Mouse (Mus musculus): ENCODE results near the gene Tex52. TPM values are rescaled to one million over a fixed set of nuclear protein-coding genes. Genes with fewer than 3 reads are reported as not detected.

Gene Tex52
- polyA plus RNA-seq (2015; fragmentation: Nextera tagmentation; extraction: Ambion mirVana), result 0.06 TPM in 1 of 2 replicates, not detected in the other

DNA sequence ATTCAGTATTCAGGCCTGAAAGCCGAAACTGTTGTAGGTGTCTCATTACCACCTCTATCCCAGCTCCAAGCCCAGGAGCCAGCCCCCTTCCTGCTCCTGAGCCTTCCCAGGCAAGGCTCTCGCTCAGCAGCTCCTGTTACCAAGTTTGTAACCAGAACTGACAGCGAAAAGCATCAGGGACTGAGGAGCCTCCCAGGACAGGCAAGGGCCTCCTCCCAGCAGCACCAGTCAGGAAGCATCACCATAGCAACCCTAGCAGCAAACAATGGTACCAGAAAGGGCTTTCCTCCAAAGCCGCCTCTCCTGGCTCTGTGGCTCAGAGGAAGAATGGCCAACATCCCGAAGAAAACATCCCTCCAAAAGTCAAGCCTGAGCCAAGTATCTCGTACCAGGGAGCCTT lies at the start of gene Tex52, which contains the start of gene Gm44596:
Gene Tex52 (plus strand): TSS at position 265 of the 400 bp plus-strand sequence.
Gene Gm44596 (plus strand): TSS at position 312 of the 400 bp plus-strand sequence.
- Histone ChIP-seq H3K9ac (no peak within 1 kb of the TSS), H3K4me2 (no peak within 1 kb of the TSS), H3K4me1 (replicated peaks) (no peaks in the 10 kb centered on the region), H3K4me3 (replicated peaks) (no peak within 1 kb of the TSS), H3K9me3 (replicated peaks) (no peaks in the 10 kb centered on the region), H3K27ac (replicated peaks) (no peak within 1 kb of the TSS), H3K36me3 (replicated peaks) (peaks cover 54% of the 10 kb centered on the region), H3K27me3 (no peaks in the 10 kb centered on the region)
- no peak for ATAC-seq (ENCODE audit: insufficient read depth)
- WGBS (ENCODE audit: insufficient replicate concordance), result 62% methylated on average over 6 of the region's 6 CpGs

DNA sequence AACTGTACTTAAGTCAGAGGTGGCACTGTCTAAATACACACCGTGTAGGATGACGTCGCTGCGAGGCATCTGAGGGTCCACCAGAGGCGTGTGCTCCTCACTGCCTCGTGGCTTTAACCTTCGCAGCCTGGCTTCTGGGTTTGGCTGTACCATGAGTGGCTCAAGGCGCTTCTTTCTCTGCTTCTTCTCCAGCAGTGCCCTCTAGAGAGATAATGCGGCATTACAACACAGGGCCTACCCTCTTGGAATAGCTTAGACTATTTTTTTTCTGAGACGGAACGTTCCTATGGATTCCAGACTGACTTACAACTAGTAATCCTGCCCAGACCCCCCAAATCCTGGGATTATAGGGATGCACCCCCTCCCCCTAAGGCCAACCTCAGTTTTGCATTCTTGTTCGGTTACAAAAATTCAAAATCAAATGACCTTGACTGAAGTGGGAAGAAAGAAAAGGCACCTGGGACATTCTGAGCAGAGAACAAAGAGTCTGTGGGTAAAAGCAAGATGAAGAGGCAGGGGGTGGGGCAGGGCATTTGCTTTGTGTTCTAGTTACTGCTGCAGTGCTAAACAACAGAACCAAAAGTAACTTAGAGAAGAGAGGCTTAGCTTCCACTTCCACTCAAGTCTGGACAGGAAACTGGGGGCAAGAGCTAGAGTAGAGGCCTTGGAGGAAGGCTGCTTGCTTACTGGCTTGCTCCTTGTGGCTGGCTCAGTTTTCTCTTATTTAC lies 40.7 kb upstream of the Tex52 start:
- Histone ChIP-seq H3K4me2 (no peak overlapping the region), H3K9me3 (replicated peaks) (no peaks in the 10 kb centered on the region), H3K4me1 (replicated peaks) (peaks cover 21% of the 10 kb centered on the region), H3K9ac (no peak overlapping the region), H3K27me3 (no peaks in the 10 kb centered on the region), H3K4me3 (replicated peaks) (no peak overlapping the region), H3K36me3 (replicated peaks) (no peaks in the 10 kb centered on the region), H3K27ac (replicated peaks) (no peak overlapping the region)
- no peak for ATAC-seq (ENCODE audit: insufficient read depth)
- WGBS (ENCODE audit: insufficient replicate concordance), result 18% methylated on average over 12 of the region's 12 CpGs

DNA sequence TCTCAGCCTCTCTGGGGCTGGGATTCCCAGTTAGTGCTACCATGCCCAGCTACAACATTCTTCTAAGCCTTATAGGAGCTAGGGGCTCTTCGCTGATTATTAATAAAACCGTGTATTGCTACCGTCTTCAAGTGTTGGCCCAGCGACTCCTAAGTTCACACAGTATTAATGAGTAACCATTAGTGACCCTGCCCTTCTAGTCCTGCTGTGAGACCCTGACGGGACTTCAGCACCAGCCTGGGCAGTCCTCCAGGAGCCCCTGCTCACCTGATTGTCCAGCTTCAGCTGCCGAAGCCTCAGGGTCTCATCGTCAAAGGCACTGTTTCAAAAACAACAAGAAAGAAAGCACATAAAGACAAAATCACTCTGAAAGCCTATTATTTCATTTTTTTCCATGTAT lies 37.8 kb upstream of the Tex52 start:
- ATAC-seq (ENCODE audit: insufficient read depth), result no peak
- WGBS (ENCODE audit: insufficient replicate concordance), result 64% methylated on average over 7 of the region's 7 CpGs

DNA sequence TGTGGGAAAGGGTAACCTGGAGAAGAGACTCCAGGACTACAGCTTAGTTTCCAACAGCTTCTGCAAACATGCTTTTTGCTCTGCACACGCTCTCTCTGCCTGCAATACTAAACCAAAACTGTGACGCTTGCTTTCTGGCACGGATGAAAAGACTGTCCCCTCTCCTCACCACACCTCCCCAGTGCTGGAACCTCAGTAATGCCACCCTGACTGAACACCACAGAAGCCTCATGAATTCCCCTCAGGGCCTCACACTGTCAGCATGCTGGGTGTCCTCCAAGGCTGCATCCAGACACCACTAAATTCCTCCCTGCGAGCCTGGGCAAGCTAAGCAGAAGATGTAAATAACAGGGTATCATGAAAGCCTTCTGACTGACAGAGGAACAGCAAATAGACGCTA lies 36.4 kb upstream of the Tex52 start:
- H3K9me3 ChIP-seq (replicated peaks), result no peaks in the 10 kb centered on the region
- H3K27me3 ChIP-seq, result no peaks in the 10 kb centered on the region
- no peak overlapping the region for H3K9ac ChIP-seq
- ATAC-seq (ENCODE audit: insufficient read depth), result no peak
- H3K4me3 ChIP-seq (replicated peaks), result no peak overlapping the region
- no peaks in the 10 kb centered on the region for H3K36me3 ChIP-seq (replicated peaks)
- H3K4me2 ChIP-seq, result no peak overlapping the region
- WGBS (ENCODE audit: insufficient replicate concordance), result 46% methylated on average over 5 of the region's 5 CpGs
- no peak overlapping the region for H3K27ac ChIP-seq (replicated peaks)
- peaks cover 12% of the 10 kb centered on the region for H3K4me1 ChIP-seq (replicated peaks)

More for the DNA sequence above, 37.8 kb upstream of the Tex52 start:
- no peaks in the 10 kb centered on the region for H3K36me3 ChIP-seq (replicated peaks)
- no peak overlapping the region for H3K4me2 ChIP-seq
- no peak overlapping the region for H3K4me3 ChIP-seq (replicated peaks)
- no peak overlapping the region for H3K9ac ChIP-seq
- H3K27ac ChIP-seq (replicated peaks), result no peak overlapping the region
- H3K4me1 ChIP-seq (replicated peaks), result peaks cover 21% of the 10 kb centered on the region
- H3K27me3 ChIP-seq, result no peaks in the 10 kb centered on the region
- no peaks in the 10 kb centered on the region for H3K9me3 ChIP-seq (replicated peaks)

DNA sequence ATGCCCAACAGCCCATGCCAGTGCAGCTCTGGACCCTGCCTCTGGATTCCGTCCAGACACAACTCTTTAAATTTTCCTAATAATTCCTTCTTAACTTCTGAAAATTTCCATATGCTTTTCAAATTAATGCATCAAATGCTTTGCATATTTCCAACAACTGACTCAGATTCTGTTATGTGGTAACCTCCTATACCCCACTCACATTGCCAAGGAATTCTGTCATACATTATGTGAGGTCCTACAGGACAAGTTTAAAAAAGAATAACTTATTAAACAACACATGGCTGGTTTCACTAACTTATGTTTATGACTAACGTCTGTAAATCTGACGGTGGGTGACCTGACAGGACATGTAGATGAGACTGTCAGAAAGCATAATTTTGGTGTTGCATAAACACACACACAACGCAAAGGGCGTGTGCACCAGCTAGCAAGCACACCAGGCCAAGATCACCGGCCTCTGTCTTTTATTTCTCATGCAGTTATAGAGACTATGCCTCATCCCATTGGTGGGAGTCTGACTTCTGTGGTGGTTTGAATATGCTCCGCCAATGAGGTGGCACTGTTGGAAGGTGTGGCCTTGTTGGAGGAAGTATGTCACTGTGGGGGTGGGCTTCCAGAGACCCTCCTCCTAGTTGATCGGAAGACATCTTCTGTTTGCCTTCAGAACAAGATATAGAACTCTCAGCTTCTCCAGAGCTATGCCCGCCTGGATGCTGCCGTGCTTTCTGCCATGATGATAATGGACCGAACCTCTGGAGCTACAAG lies 33.1 kb upstream of the Tex52 start:
- H3K27ac ChIP-seq (replicated peaks), result no peak overlapping the region
- H3K9me3 ChIP-seq (replicated peaks), result no peaks in the 10 kb centered on the region
- H3K27me3 ChIP-seq, result no peaks in the 10 kb centered on the region
- H3K9ac ChIP-seq, result no peak overlapping the region
- no peak overlapping the region for H3K4me2 ChIP-seq
- 0 out of 2 replicates have a peak, but pooled peaks cover 2% of the 10 kb centered on the region for H3K4me1 ChIP-seq (replicated peaks)
- ATAC-seq (ENCODE audit: insufficient read depth), result no peak
- H3K4me3 ChIP-seq (replicated peaks), result no peak overlapping the region
- H3K36me3 ChIP-seq (replicated peaks), result no peaks in the 10 kb centered on the region
- 78% methylated on average over 11 of the region's 11 CpGs for WGBS (ENCODE audit: insufficient replicate concordance)

DNA sequence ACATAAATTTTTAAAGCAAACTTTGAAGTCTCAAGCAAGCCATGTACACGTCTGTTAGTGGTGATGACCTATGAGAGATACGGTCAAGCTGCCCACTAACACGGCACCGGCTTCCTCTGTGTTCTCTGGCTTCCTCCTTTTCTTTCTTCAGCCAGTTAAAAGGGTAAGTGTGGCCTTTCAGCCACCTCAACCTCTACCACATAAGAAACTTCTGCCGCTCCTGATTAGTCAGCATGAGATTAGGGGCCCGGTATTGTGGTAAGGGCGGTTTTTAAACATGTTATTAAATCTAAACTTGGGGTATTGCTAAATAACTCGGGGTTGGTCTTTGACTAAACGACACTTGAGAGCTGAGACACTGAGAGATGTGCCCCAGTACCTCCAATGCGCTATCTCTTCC lies 29.6 kb upstream of the Tex52 start:
- 16% methylated on average over 10 of the region's 10 CpGs for WGBS (ENCODE audit: insufficient replicate concordance)
- no peaks in the 10 kb centered on the region for H3K9me3 ChIP-seq (replicated peaks)
- no peak for ATAC-seq (ENCODE audit: insufficient read depth)
- no peaks in the 10 kb centered on the region for H3K36me3 ChIP-seq (replicated peaks)
- H3K4me3 ChIP-seq (replicated peaks), result no peak overlapping the region
- no peak overlapping the region for H3K27ac ChIP-seq (replicated peaks)
- H3K9ac ChIP-seq, result no peak overlapping the region
- 0 out of 2 replicates have a peak, but pooled peaks cover 4% of the 10 kb centered on the region for H3K4me1 ChIP-seq (replicated peaks)
- H3K27me3 ChIP-seq, result no peaks in the 10 kb centered on the region
- no peak overlapping the region for H3K4me2 ChIP-seq

DNA sequence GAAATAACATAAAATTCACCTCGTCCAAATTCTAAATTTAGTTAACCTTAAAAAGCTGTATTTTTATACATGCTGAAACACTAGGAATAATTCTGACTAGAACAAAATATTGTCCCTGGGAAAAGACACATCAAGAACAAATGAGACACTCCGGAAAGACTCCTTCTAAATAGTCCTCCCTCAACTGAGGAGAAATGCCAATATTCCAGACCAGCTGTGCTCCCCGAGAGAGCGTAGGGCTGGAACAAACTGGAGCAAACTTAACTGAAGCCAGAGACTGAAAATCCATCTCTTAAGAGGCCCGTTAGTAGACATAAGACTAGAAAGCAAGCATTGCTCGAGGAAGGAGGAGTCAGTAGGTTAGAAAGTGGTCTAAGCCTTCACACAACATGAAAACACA lies 28.5 kb upstream of the Tex52 start:
- Histone ChIP-seq H3K9me3 (replicated peaks) (no peaks in the 10 kb centered on the region), H3K36me3 (replicated peaks) (no peaks in the 10 kb centered on the region), H3K27ac (replicated peaks) (no peak overlapping the region), H3K4me1 (replicated peaks) (0 out of 2 replicates have a peak, but pooled peaks cover 4% of the 10 kb centered on the region), H3K9ac (no peak overlapping the region), H3K4me2 (no peak overlapping the region), H3K4me3 (replicated peaks) (no peak overlapping the region), H3K27me3 (no peaks in the 10 kb centered on the region)
- ATAC-seq (ENCODE audit: insufficient read depth), result no peak
- 64% methylated on average over 6 of the region's 6 CpGs for WGBS (ENCODE audit: insufficient replicate concordance)

DNA sequence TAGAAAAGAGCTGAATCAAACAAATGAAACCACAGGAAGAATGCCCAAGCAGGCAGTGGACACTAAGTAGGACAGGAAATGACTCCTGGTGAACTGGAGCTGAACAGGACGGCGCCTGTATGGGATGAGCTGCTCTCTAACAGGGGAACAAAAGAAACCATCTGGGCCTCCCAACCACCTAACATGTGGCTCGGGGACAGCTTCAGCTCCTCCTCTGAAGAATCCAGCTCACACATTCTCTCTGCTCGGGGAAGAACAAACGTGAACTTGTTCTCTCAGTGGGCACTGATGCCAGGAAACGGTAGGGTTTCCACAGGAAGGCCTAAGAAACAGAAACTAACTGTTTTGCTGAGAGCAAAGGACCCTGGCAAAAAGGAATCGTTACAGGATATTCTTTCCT lies 25.5 kb upstream of the Tex52 start:
- peaks cover 11% of the 10 kb centered on the region; the same call in 1 of the 2 replicates for H3K4me1 ChIP-seq (replicated peaks)
- peaks cover 12% of the 10 kb centered on the region for H3K27me3 ChIP-seq
- no peak overlapping the region for H3K27ac ChIP-seq (replicated peaks)
- 43% methylated on average over 7 of the region's 7 CpGs for WGBS (ENCODE audit: insufficient replicate concordance)
- no peak for ATAC-seq (ENCODE audit: insufficient read depth)
- H3K4me2 ChIP-seq, result no peak overlapping the region
- H3K9ac ChIP-seq, result no peak overlapping the region
- H3K4me3 ChIP-seq (replicated peaks), result no peak overlapping the region
- H3K36me3 ChIP-seq (replicated peaks), result no peaks in the 10 kb centered on the region
- no peaks in the 10 kb centered on the region for H3K9me3 ChIP-seq (replicated peaks)

DNA sequence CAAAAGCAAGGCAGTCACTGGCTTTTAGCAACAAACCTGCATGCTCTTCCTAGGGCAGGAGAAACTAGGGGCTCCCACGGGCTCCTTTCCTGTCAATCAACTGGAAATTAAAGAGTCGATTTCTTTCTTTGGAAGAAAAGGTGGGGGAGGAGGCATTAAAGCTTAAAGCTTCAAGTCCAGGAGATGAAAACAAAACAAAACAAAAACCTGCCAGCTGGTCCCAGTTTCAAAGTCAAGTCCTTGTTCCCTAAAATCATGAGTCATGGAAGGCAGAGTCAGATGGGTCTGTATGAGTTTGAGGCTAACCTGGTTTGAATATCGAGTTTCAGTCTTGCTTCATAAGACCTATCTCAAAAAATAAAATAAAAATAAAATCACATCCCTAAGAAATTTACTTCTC lies 21.1 kb upstream of the Tex52 start:
- H3K4me3 ChIP-seq (replicated peaks), result no peak overlapping the region
- H3K4me2 ChIP-seq, result no peak overlapping the region
- peaks cover 29% of the 10 kb centered on the region for H3K36me3 ChIP-seq (replicated peaks)
- no peak overlapping the region for H3K27ac ChIP-seq (replicated peaks)
- 43% methylated on average over 3 of the region's 3 CpGs for WGBS (ENCODE audit: insufficient replicate concordance)
- peaks cover 25% of the 10 kb centered on the region for H3K4me1 ChIP-seq (replicated peaks)
- peaks cover 21% of the 10 kb centered on the region for H3K27me3 ChIP-seq
- no peak overlapping the region for H3K9ac ChIP-seq
- no peak for ATAC-seq (ENCODE audit: insufficient read depth)
- H3K9me3 ChIP-seq (replicated peaks), result no peaks in the 10 kb centered on the region

DNA sequence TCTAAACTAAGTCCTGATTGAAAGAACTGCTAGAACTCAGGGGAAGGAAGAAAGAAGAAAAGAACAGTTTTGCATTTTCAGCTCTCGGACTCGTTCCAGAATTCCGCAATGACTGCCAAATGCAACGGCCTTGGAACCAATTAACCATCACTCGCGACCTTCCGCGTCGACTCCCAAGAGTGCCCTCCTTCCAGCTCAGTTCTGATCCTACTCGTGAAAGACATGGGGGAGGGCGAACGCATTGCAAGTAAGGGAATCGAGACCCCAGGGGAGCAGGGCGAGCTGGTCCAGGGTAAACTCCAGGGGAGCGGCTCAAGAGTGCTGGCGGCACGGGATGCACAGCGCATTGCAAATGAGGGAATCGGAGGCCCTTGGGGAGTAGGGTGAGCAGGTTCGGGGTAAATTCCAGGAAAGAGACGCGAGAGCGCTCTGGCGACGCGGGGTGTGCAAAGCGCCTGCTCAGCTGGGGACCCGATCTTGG lies 20.0 kb upstream of the Tex52 start:
- ATAC-seq (ENCODE audit: insufficient read depth), result peak; percentile 37
- Histone ChIP-seq H3K4me3 (replicated peaks) (peak overlapping the region; percentile 68), H3K27me3 (peaks cover 21% of the 10 kb centered on the region), H3K27ac (replicated peaks) (0 out of 2 replicates have a peak overlapping the region, but pooled peaks have one; percentile 24), H3K9me3 (replicated peaks) (no peaks in the 10 kb centered on the region), H3K9ac (peak overlapping the region; percentile 58), H3K4me2 (peak overlapping the region; percentile 92), H3K4me1 (replicated peaks) (peaks cover 34% of the 10 kb centered on the region), H3K36me3 (replicated peaks) (peaks cover 36% of the 10 kb centered on the region)
- WGBS (ENCODE audit: insufficient replicate concordance), result under 1% methylated on average over 28 of the region's 28 CpGs

Data from liver, embryonic 15.5 days (tissue).